Mouse (Mus musculus): Measurements from ENCODE around the gene Tpte. TPM values are rescaled to one million over a fixed set of nuclear protein-coding genes. Genes with fewer than 3 reads are reported as not detected.
A peak's percentile ranks its signal among the peaks of the same experiment; 100 is the strongest.
"Not testable (repeated sequence)": the region's sequence is repeated elsewhere in the genome, so short reads cannot be mapped to it uniquely, and the experiment has no call there.

Tpte gene
- polyA plus RNA-seq, 1 experiment from 2014 or later = not detected

GRCm38 (mm10) chr8:22266809-22267208 is 16.4 kb upstream of the Tpte start:
- Histone ChIP-seq H3K4me1 (no peaks in the 10 kb centered on the region), H3K36me3 (no peaks in the 10 kb centered on the region), H3K9ac (no peak overlapping the region), H3K27ac (no peak overlapping the region), H3K9me3 (no peaks in the 10 kb centered on the region), H3K27me3 (no peaks in the 10 kb centered on the region), H3K4me2 (no peak overlapping the region), H3K4me3 (no peak overlapping the region)
- 92% methylated on average over 3 of the region's 3 CpGs for WGBS
- no peak for ATAC-seq (ENCODE audit: borderline replicate concordance, extremely low read depth, low FRiP score, low TSS enrichment)

GRCm38 (mm10) chr8:22273142-22273541 is 10.1 kb upstream of the Tpte start:
- Histone ChIP-seq H3K4me1 (no peaks in the 10 kb centered on the region), H3K4me2 (no peak overlapping the region), H3K4me3 (no peak overlapping the region), H3K9me3 (no peaks in the 10 kb centered on the region), H3K27ac (no peak overlapping the region), H3K36me3 (no peaks in the 10 kb centered on the region), H3K9ac (no peak overlapping the region), H3K27me3 (no peaks in the 10 kb centered on the region)
- ATAC-seq (ENCODE audit: borderline replicate concordance, extremely low read depth, low FRiP score, low TSS enrichment) = no peak
- WGBS = 74% methylated on average over 3 of the region's 3 CpGs

GRCm38 (mm10) chr8:22274641-22275040 is 8.6 kb upstream of the Tpte start:
- Histone ChIP-seq H3K36me3 (no peaks in the 10 kb centered on the region), H3K4me3 (no peak overlapping the region), H3K4me1 (no peaks in the 10 kb centered on the region), H3K27me3 (no peaks in the 10 kb centered on the region), H3K27ac (no peak overlapping the region), H3K9me3 (no peaks in the 10 kb centered on the region), H3K9ac (no peak overlapping the region), H3K4me2 (no peak overlapping the region)
- ATAC-seq (ENCODE audit: borderline replicate concordance, extremely low read depth, low FRiP score, low TSS enrichment) = no peak
- 40% methylated on average over 10 of the region's 10 CpGs for WGBS

GRCm38 (mm10) chr8:22302326-22302725 is 19.1 kb downstream of the Tpte start:
- 29% methylated on average over 2 of the region's 2 CpGs for WGBS

GRCm38 (mm10) chr8:22302896-22303306 is 19.7 kb downstream of the Tpte start:
- Histone ChIP-seq H3K27ac (no peak overlapping the region), H3K27me3 (no peaks in the 10 kb centered on the region), H3K4me3 (0 out of 2 replicates have a peak overlapping the region, but pooled peaks have one; percentile 7), H3K4me1 (peaks cover 5% of the 10 kb centered on the region), H3K9me3 (no peaks in the 10 kb centered on the region), H3K4me2 (peak overlapping the region; percentile 47), H3K36me3 (no peaks in the 10 kb centered on the region), H3K9ac (no peak overlapping the region)
- ATAC-seq (ENCODE audit: borderline replicate concordance, extremely low read depth, low FRiP score, low TSS enrichment) = no peak
- 18% methylated on average over 7 of the region's 7 CpGs for WGBS

More at GRCm38 (mm10) chr8:22302326-22302725, 19.1 kb downstream of the Tpte start:
- Histone ChIP-seq H3K4me3 (no peak overlapping the region), H3K9me3 (no peaks in the 10 kb centered on the region), H3K27ac (no peak overlapping the region), H3K4me1 (peaks cover 5% of the 10 kb centered on the region), H3K36me3 (no peaks in the 10 kb centered on the region), H3K4me2 (no peak overlapping the region), H3K9ac (no peak overlapping the region), H3K27me3 (no peaks in the 10 kb centered on the region)
- no peak for ATAC-seq (ENCODE audit: borderline replicate concordance, extremely low read depth, low FRiP score, low TSS enrichment)

DNA sequence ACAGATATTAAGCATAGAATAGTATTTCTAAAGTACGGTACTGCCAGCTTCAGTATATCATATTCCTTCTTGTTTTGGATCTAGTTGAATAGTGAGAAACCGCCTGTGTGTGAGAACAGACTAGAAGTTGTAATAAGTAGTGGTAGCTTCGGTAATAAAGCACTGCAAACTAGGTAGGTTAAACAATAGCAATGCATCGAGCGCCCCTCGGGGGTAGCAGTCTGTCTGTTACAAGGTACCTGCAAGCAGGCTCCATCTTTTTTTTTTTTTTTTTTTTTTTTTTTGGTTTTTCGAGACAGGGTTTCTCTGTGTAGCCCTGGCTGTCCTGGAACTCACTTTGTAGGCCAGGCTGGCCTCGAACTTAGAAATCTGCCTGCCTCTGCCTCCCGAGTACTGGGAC is 20.8 kb downstream of the Tpte start:
- H3K4me3 ChIP-seq; H3K9ac ChIP-seq; H3K9me3 ChIP-seq; ATAC-seq (ENCODE audit: borderline replicate concordance, extremely low read depth, low FRiP score, low TSS enrichment); H3K4me2 ChIP-seq; H3K4me1 ChIP-seq; H3K27me3 ChIP-seq; H3K27ac ChIP-seq; H3K36me3 ChIP-seq: not testable (repeated sequence)
- 85% methylated on average over 8 of the region's 9 CpGs for WGBS

- Histone ChIP-seq H3K27ac (no peak overlapping the region), H3K4me2 (no peak overlapping the region), H3K4me1 (peaks cover 5% of the 10 kb centered on the region), H3K9me3 (no peaks in the 10 kb centered on the region), H3K36me3 (no peaks in the 10 kb centered on the region), H3K4me3 (no peak overlapping the region), H3K27me3 (no peaks in the 10 kb centered on the region), H3K9ac (no peak overlapping the region)
- 72% methylated on average over 10 of the region's 10 CpGs for WGBS
- no peak for ATAC-seq (ENCODE audit: borderline replicate concordance, extremely low read depth, low FRiP score, low TSS enrichment)
Measured at GRCm38 (mm10) chr8:22306999-22307398, 23.8 kb downstream of the Tpte start.

DNA sequence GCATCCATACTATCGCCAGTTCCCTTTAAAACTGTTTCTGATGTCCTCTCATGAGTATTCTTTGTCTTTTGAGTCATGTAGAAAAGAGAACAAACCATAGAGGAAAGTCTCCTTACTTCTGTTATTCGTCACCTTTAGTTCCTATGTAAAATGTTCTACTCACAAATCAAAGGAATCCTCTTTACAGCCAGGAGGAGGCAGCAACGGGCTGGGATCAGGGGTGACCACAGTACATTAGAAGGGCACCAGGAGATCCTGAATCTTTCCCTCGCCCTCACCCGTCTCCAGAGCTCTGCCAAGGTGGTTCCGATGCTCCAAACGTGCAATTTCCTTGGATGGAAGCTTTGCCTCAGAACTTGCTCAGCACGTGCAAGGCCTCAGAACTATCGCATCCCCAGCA is 28.2 kb downstream of the Tpte start:
- Histone ChIP-seq H3K4me1 (no peaks in the 10 kb centered on the region), H3K27ac (no peak overlapping the region), H3K9me3 (no peaks in the 10 kb centered on the region), H3K36me3 (no peaks in the 10 kb centered on the region), H3K27me3 (no peaks in the 10 kb centered on the region), H3K4me3 (no peak overlapping the region), H3K4me2 (no peak overlapping the region), H3K9ac (no peak overlapping the region)
- 69% methylated on average over 9 of the region's 9 CpGs for WGBS
- no peak for ATAC-seq (ENCODE audit: borderline replicate concordance, extremely low read depth, low FRiP score, low TSS enrichment)

GRCm38 (mm10) chr8:22335426-22335825 is 52.2 kb downstream of the Tpte start:
- 75% methylated on average over 13 of the region's 13 CpGs for WGBS
- H3K9ac ChIP-seq = no peak overlapping the region
- H3K9me3 ChIP-seq = no peaks in the 10 kb centered on the region
- no peaks in the 10 kb centered on the region for H3K36me3 ChIP-seq
- no peaks in the 10 kb centered on the region for H3K27me3 ChIP-seq
- no peak overlapping the region for H3K27ac ChIP-seq
- H3K4me2 ChIP-seq = no peak overlapping the region
- H3K4me3 ChIP-seq = no peak overlapping the region
- H3K4me1 ChIP-seq = no peaks in the 10 kb centered on the region
- ATAC-seq (ENCODE audit: borderline replicate concordance, extremely low read depth, low FRiP score, low TSS enrichment) = no peak

GRCm38 (mm10) chr8:22359359-22359758 is 76.1 kb downstream of the Tpte start:
- Histone ChIP-seq H3K4me3 (no peak overlapping the region), H3K27ac (no peak overlapping the region), H3K27me3 (no peaks in the 10 kb centered on the region), H3K36me3 (no peaks in the 10 kb centered on the region), H3K9ac (no peak overlapping the region), H3K4me2 (no peak overlapping the region), H3K9me3 (no peaks in the 10 kb centered on the region), H3K4me1 (no peaks in the 10 kb centered on the region)
- no peak for ATAC-seq (ENCODE audit: borderline replicate concordance, extremely low read depth, low FRiP score, low TSS enrichment)
- 72% methylated on average over 6 of the region's 6 CpGs for WGBS

DNA sequence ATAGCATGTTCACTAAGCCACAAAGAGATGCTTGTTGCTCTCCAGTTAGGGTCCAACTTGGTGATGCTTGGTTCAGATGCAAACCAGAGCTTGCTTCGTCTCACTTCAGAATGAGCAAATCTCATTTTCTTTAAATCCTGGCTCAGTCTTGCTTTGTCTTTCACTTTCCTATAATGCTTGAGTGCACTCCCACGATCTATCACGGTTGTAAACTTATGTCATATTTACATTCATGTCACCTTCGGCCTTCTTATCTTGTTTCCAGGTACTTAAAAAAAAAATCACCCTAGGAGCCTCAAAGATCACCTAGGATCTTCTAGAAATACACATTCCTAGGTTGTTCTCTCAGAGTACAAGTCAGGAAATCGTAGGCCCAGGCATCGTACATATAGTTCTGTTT is 76.6 kb downstream of the Tpte start:
- no peak overlapping the region for H3K4me2 ChIP-seq
- H3K27me3 ChIP-seq = no peaks in the 10 kb centered on the region
- no peaks in the 10 kb centered on the region for H3K9me3 ChIP-seq
- H3K36me3 ChIP-seq = no peaks in the 10 kb centered on the region
- ATAC-seq (ENCODE audit: borderline replicate concordance, extremely low read depth, low FRiP score, low TSS enrichment) = no peak
- H3K4me1 ChIP-seq = no peaks in the 10 kb centered on the region
- no peak overlapping the region for H3K27ac ChIP-seq
- 64% methylated on average over 6 of the region's 6 CpGs for WGBS
- H3K9ac ChIP-seq = no peak overlapping the region
- no peak overlapping the region for H3K4me3 ChIP-seq

- no peaks in the 10 kb centered on the region for H3K9me3 ChIP-seq
- no peaks in the 10 kb centered on the region for H3K27me3 ChIP-seq
- H3K4me3 ChIP-seq = no peak overlapping the region
- peaks cover 6% of the 10 kb centered on the region; the same call in 1 of the 2 replicates for H3K36me3 ChIP-seq
- no peak overlapping the region for H3K27ac ChIP-seq
- no peak for ATAC-seq (ENCODE audit: borderline replicate concordance, extremely low read depth, low FRiP score, low TSS enrichment)
- no peaks in the 10 kb centered on the region for H3K4me1 ChIP-seq
- H3K4me2 ChIP-seq = no peak overlapping the region
- no peak overlapping the region for H3K9ac ChIP-seq
- WGBS = 86% methylated on average over 5 of the region's 5 CpGs
Measured at GRCm38 (mm10) chr8:22376311-22376710, 93.1 kb downstream of the Tpte start.

- no peaks in the 10 kb centered on the region for H3K27me3 ChIP-seq
- H3K4me3 ChIP-seq = no peak overlapping the region
- H3K4me1 ChIP-seq = no peaks in the 10 kb centered on the region
- no peak overlapping the region for H3K4me2 ChIP-seq
- no peak overlapping the region for H3K27ac ChIP-seq
- H3K9me3 ChIP-seq = no peaks in the 10 kb centered on the region
- 0 out of 2 replicates have a peak, but pooled peaks have one; percentile 69 for ATAC-seq (ENCODE audit: borderline replicate concordance, extremely low read depth, low FRiP score, low TSS enrichment)
- peaks cover 12% of the 10 kb centered on the region for H3K36me3 ChIP-seq
- 40% methylated on average over 5 of the region's 5 CpGs for WGBS
- H3K9ac ChIP-seq = no peak overlapping the region
Measured at GRCm38 (mm10) chr8:22376903-22377302, 93.7 kb downstream of the Tpte start.
